In genomic region chr5:137268131-137268910, GRCm38 (mm10) we compare ENCODE assay signal across 8 mouse cellular contexts. TPM values are rescaled to one million over a fixed set of nuclear protein-coding genes. Genes with fewer than 3 reads are reported as not detected.
DNase-seq lines count a peak whose midpoint lies in the region; ATAC-seq and TF ChIP-seq lines count a peak whose summit lies in the region.

No protein-coding gene starts in this region.

- no peaks in the 10 kb centered on the region for H3K4me1 ChIP-seq in lung, embryonic 14.5 days (ENCODE audit: insufficient read depth)
- H3K4me1 ChIP-seq in heart, embryonic 12.5 days (replicated peaks), result no peaks in the 10 kb centered on the region

- WGBS in lung, embryonic 14.5 days, result 27% methylated on average over 17 of the region's 18 CpGs
- 23% methylated on average over 17 of the region's 18 CpGs for WGBS in heart, embryonic 12.5 days

- DNase-seq in lung, embryonic 14.5 days, result no peak
- no peak for DNase-seq in lung, postnatal 10 days
- peak; percentile 23 to 65 for DNase-seq in kidney, postnatal 25 days
- DNase-seq in thymus, postnatal 10 days (ENCODE audit: low spot score in 2 of 2), result peak; percentile 65 to 72
- DNase-seq in layer of hippocampus, adult 11-12 months (ENCODE audit: low spot score), result no peak
- DNase-seq in left cerebral cortex, adult 2 months (ENCODE audit: extremely low spot score in 1 of 2, low spot score in 2 of 2), result no peak
- no peak for DNase-seq in spleen, adult 12 weeks (ENCODE audit: low spot score)

- no peak for ATAC-seq in lung, embryonic 14.5 days (ENCODE audit: insufficient read depth)
- no peak for ATAC-seq in heart, embryonic 12.5 days (ENCODE audit: insufficient number of reproducible peaks, low FRiP score)

- no peak for TF ChIP-seq CTCF in lung, embryonic 14.5 days (IDR thresholded peaks at IDR 0.05; ENCODE audit: low read depth)
- TF ChIP-seq CTCF in left cerebral cortex, adult 2 months (IDR thresholded peaks at IDR 0.05), result no peak

- H3K9ac ChIP-seq in lung, embryonic 14.5 days, result no peak overlapping the region
- no peak overlapping the region for H3K9ac ChIP-seq in heart, embryonic 12.5 days

- H3K4me2 ChIP-seq in lung, embryonic 14.5 days, result peak overlapping the region; percentile 37
- H3K4me2 ChIP-seq in heart, embryonic 12.5 days, result peak overlapping the region; percentile 27; the same call in 1 of the 2 replicates

- no peaks in the 10 kb centered on the region for H3K36me3 ChIP-seq in lung, embryonic 14.5 days (ENCODE audit: insufficient read depth)
- H3K36me3 ChIP-seq in heart, embryonic 12.5 days, result no peaks in the 10 kb centered on the region

- peaks cover 5% of the 10 kb centered on the region; the same call in 1 of the 2 replicates for H3K9me3 ChIP-seq in lung, embryonic 14.5 days (ENCODE audit: low read depth, low read length)
- peaks cover 8% of the 10 kb centered on the region for H3K9me3 ChIP-seq in heart, embryonic 12.5 days (replicated peaks)

- intact Hi-C loops in left cerebral cortex, adult 2 months (cut with DNase I), result no loop called here

- H3K4me3 ChIP-seq in lung, embryonic 14.5 days (ENCODE audit: low read depth, low read length), result no peak overlapping the region
- no peak overlapping the region for H3K4me3 ChIP-seq in heart, embryonic 12.5 days
- H3K4me3 ChIP-seq in left cerebral cortex, adult 2 months, result no peak overlapping the region

- H3K27ac ChIP-seq in lung, embryonic 14.5 days (ENCODE audit: low read depth), result no peak overlapping the region
- no peak overlapping the region for H3K27ac ChIP-seq in heart, embryonic 12.5 days (ENCODE audit: poor library complexity, severe bottlenecking)
- H3K27ac ChIP-seq in left cerebral cortex, adult 2 months, result no peak overlapping the region

- no peaks in the 10 kb centered on the region for H3K27me3 ChIP-seq in lung, embryonic 14.5 days (ENCODE audit: insufficient read depth, low read length)
- 0 out of 2 replicates have a peak, but pooled peaks cover 4% of the 10 kb centered on the region for H3K27me3 ChIP-seq in heart, embryonic 12.5 days (replicated peaks)

RNA-seq across cellular contexts. Expression of gene Ache, which starts 19.0 kb away (rescaled TPM):
- polyA plus RNA-seq in lung, embryonic 14.5 days (2014; fragmentation: Nextera tagmentation; extraction: Ambion mirVana), result 0.93 and 1.3 TPM in 2 replicates
- polyA plus RNA-seq in heart, embryonic 12.5 days (2016; fragmentation: Nextera tagmentation; extraction: Ambion mirVana), result 23.5 and 28.3 TPM in 2 replicates
- 10 to 100 TPM; 53.8 to 62.9 TPM for total RNA-seq in left cerebral cortex, adult 2 months (2021)

RNA-seq across cellular contexts. Expression of gene Ufsp1, which starts 26.1 kb away (rescaled TPM):
- polyA plus RNA-seq in lung, embryonic 14.5 days (2014; fragmentation: Nextera tagmentation; extraction: Ambion mirVana), result 4.4 and 4.6 TPM in 2 replicates
- polyA plus RNA-seq in heart, embryonic 12.5 days (2016; fragmentation: Nextera tagmentation; extraction: Ambion mirVana), result 10.1 and 10.6 TPM in 2 replicates
- total RNA-seq in left cerebral cortex, adult 2 months (2021), result 10 to 100 TPM; 11.6 to 14.4 TPM

RNA-seq across cellular contexts. Expression of gene Srrt, which starts 39.2 kb away (rescaled TPM):
- polyA plus RNA-seq in lung, embryonic 14.5 days (2014; fragmentation: Nextera tagmentation; extraction: Ambion mirVana), result 137 and 141 TPM in 2 replicates
- polyA plus RNA-seq in heart, embryonic 12.5 days (2016; fragmentation: Nextera tagmentation; extraction: Ambion mirVana), result 106 and 107 TPM in 2 replicates
- total RNA-seq in left cerebral cortex, adult 2 months (2021), result 100 to 1,000 TPM; 202 to 221 TPM

RNA-seq across cellular contexts. Expression of gene Trip6, which starts 45.9 kb away (rescaled TPM):
- 87.1 and 89.3 TPM in 2 replicates for polyA plus RNA-seq in lung, embryonic 14.5 days (2014; fragmentation: Nextera tagmentation; extraction: Ambion mirVana)
- polyA plus RNA-seq in heart, embryonic 12.5 days (2016; fragmentation: Nextera tagmentation; extraction: Ambion mirVana), result 46.3 and 47.0 TPM in 2 replicates
- total RNA-seq in left cerebral cortex, adult 2 months (2021), result 1 to 10 TPM; 4.5 to 6.5 TPM

RNA-seq across cellular contexts. Expression of gene Muc3a, which starts 56.1 kb away (rescaled TPM):
- polyA plus RNA-seq in lung, embryonic 14.5 days (2014; fragmentation: Nextera tagmentation; extraction: Ambion mirVana), result not detected in 2 replicates
- polyA plus RNA-seq in heart, embryonic 12.5 days (2016; fragmentation: Nextera tagmentation; extraction: Ambion mirVana), result 0.09 TPM in 1 of 2 replicates, not detected in the other
- total RNA-seq in left cerebral cortex, adult 2 months (2021), result 1 to 10 TPM; 4.6 to 5.4 TPM

Comparison
In these comparisons a context has a peak if more than half of its experiments do, and no peak if none do; other contexts are left out.
1. DNase-seq: peak in kidney, postnatal 25 days (2 of 2) and thymus, postnatal 10 days (2 of 2); none in lung, embryonic 14.5 days (single experiment), lung, postnatal 10 days (single experiment), layer of hippocampus, adult 11-12 months (single experiment), left cerebral cortex, adult 2 months (0 of 2) and spleen, adult 12 weeks (single experiment).
2. RNA of gene Ache, which starts 19.0 kb away (polyA plus RNA-seq): 23.5 to 28.3 TPM in heart, embryonic 12.5 days; 0.93 to 1.3 TPM in lung, embryonic 14.5 days; every median in the first group is over 10 times any median in the second.